Mouse (Mus musculus) stomach, postnatal 0 days (tissue): ENCODE data around the gene Cyb561.

Experiments used
- CTCF ChIP-seq: IDR thresholded peaks from 2 replicates; pipeline ENCODE4 v1.5.1; 2016; ENCODE audit warnings: antibody characterized with exemption, low read depth, mild to moderate bottlenecking, moderate library complexity
- EP300 ChIP-seq: optimal IDR thresholded peaks from 2 replicates; pipeline ENCODE3; 2016; ENCODE audit warnings: antibody characterized with exemption

GRCm38 (mm10) chr11:105951601-105952044 lies 1.5 kb downstream of the Cyb561 start:
- TF ChIP-seq CTCF (no peak), EP300 (no peak)
